Mouse (Mus musculus): Measurements from ENCODE around the gene Fam168a. TPM values are rescaled to one million over a fixed set of nuclear protein-coding genes. Genes with fewer than 3 reads are reported as not detected.
A peak's percentile ranks its signal among the peaks of the same experiment; 100 is the strongest.

The Fam168a gene
- polyA plus RNA-seq, 1 experiment: 158 TPM

DNA sequence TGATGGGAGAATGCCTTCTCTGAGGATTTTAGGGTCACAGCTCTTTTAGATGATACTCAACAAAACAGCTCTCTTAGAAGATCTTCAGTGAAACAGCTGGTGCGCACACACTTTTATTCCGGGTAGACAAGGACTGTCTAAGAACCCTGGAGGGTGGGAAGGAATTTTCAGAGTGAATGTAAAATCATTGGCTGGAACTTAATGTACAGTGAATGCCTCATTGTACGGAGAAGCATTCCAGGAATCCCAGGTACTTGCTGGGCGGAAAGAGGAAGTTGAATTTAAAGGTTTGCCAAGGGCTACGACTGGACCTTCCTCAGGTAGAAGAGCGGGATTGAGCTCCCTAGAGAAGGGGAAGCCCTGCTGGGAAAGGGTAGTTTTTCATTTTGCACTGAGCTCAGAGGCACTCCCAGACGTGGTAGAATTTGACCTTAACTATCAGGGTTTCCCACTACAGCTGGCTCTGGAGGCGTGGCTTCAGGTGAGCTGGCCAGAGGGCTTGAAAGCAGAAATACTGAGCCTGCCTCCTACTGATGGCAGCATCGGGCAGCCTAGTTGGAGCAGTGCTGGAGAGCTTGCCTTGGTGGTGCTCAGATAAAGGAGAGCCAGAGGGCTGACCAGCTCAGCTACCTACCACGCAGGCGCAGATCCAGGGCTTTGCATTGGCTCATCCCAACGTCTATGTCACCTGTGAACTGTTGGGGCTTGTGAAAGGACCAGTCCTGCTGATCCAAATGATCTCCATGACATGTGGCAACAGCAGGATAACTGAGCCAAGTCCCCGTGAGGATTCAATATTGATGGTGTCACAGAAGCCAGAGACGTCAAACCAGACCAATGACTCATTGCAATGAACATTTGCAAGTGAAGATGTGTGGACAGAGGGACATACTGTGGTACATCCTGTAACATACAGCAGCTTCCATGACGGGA is 27.2 kb upstream of the Fam168a start:
- no peak for DNase-seq (ENCODE audit: low read depth)
- TF ChIP-seq POLR2A (IDR thresholded peaks at IDR 0.05; ENCODE audit: borderline replicate concordance, extremely low read depth, insufficient read depth, insufficient read length, poor library complexity, severe bottlenecking) (no peak), CTCF (IDR thresholded peaks at IDR 0.05; ENCODE audit: borderline replicate concordance, extremely low read depth, insufficient read depth, insufficient read length) (no peak)

DNA sequence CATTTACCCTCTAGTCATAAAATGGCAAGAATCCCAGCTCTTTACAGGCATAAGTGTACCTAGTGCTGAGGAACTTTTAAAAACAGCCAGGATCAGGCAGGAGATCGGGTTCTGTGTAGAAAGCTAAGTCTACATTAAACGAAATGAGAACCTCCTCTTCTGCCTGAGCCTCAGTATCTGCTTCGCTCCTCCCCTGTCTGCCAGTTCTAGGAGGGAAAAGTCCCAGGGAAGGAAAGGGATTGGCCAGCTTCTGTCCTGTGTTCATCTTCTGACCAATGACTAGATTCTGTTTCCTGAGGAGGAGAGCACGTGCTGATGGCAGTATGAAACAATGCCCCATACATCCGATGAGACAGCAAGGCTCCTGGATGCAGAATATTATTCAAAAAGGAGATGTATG is 25.3 kb upstream of the Fam168a start:
- no peak for TF ChIP-seq CTCF (IDR thresholded peaks at IDR 0.05; ENCODE audit: borderline replicate concordance, extremely low read depth, insufficient read depth, insufficient read length)
- no peak for TF ChIP-seq POLR2A (IDR thresholded peaks at IDR 0.05; ENCODE audit: borderline replicate concordance, extremely low read depth, insufficient read depth, insufficient read length, poor library complexity, severe bottlenecking)
- peak; percentile 30 for DNase-seq (ENCODE audit: low read depth)

DNA sequence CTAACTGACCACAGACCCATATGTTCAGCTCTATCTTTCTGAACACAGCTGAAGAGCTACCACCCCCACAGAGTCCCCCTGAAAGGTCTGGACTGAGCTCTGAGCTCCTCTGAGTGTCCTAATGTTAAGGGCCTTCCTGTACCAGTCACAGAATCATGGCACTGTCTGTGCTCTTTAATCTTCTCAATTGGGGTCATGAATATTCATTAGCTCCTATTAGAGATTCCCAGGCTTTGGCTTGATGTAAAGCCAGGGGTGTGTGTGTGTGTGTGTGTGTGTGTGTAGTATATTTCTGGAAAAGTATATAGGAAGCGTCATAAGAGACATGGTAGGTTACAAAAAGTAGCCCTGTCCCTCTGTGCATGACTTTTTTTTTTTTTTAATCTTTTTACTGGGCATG is 23.2 kb upstream of the Fam168a start:
- peak; percentile 57 for DNase-seq (ENCODE audit: low read depth)
- TF ChIP-seq POLR2A (IDR thresholded peaks at IDR 0.05; ENCODE audit: borderline replicate concordance, extremely low read depth, insufficient read depth, insufficient read length, poor library complexity, severe bottlenecking) (no peak), CTCF (IDR thresholded peaks at IDR 0.05; ENCODE audit: borderline replicate concordance, extremely low read depth, insufficient read depth, insufficient read length) (no peak)

DNA sequence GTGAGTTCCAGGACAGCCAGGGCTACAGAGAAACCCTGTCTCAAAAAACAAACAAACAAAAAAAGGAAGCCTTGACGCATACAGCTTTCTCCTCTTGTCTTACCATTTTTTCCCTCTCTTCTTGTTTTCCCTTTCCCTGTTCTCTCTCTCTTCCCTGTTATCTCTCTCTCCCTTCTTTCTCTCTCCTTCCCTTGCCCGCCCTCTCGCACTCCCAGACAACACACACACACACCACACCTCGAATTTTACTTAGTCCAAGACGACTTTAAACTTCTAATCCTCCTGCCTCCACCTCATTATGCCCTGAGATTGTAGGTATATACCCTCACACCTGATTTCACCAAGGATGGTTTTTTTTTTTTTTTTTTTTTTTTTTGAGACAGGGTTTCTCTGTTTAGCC is 22.4 kb upstream of the Fam168a start:
- TF ChIP-seq POLR2A (IDR thresholded peaks at IDR 0.05; ENCODE audit: borderline replicate concordance, extremely low read depth, insufficient read depth, insufficient read length, poor library complexity, severe bottlenecking) (no peak), CTCF (IDR thresholded peaks at IDR 0.05; ENCODE audit: borderline replicate concordance, extremely low read depth, insufficient read depth, insufficient read length) (no peak)
- no peak for DNase-seq (ENCODE audit: low read depth)

DNA sequence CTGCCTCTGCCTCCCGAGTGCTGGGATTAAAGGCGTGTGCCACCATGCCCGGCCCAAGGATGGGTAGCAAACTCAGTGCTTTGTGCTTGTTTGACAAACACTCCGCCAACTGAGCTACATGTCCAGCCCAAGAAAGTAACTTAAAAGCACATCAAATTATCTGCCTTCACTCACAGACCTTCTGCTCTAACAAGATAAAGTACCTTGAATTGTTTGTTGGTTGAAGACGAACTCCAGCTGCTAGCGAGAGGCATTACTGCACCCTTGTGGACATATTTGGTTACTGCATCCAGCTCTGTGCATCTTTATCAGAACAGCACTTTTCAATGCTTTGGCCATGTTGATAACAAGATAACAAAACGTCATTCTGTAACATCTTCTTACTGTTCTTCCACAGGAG is 21.9 kb upstream of the Fam168a start:
- no peak for TF ChIP-seq POLR2A (IDR thresholded peaks at IDR 0.05; ENCODE audit: borderline replicate concordance, extremely low read depth, insufficient read depth, insufficient read length, poor library complexity, severe bottlenecking)
- peak; percentile 80; the same call in 1 of the 2 replicates for TF ChIP-seq CTCF (IDR thresholded peaks at IDR 0.05; ENCODE audit: borderline replicate concordance, extremely low read depth, insufficient read depth, insufficient read length)
- DNase-seq (ENCODE audit: low read depth): peak; percentile 74

DNA sequence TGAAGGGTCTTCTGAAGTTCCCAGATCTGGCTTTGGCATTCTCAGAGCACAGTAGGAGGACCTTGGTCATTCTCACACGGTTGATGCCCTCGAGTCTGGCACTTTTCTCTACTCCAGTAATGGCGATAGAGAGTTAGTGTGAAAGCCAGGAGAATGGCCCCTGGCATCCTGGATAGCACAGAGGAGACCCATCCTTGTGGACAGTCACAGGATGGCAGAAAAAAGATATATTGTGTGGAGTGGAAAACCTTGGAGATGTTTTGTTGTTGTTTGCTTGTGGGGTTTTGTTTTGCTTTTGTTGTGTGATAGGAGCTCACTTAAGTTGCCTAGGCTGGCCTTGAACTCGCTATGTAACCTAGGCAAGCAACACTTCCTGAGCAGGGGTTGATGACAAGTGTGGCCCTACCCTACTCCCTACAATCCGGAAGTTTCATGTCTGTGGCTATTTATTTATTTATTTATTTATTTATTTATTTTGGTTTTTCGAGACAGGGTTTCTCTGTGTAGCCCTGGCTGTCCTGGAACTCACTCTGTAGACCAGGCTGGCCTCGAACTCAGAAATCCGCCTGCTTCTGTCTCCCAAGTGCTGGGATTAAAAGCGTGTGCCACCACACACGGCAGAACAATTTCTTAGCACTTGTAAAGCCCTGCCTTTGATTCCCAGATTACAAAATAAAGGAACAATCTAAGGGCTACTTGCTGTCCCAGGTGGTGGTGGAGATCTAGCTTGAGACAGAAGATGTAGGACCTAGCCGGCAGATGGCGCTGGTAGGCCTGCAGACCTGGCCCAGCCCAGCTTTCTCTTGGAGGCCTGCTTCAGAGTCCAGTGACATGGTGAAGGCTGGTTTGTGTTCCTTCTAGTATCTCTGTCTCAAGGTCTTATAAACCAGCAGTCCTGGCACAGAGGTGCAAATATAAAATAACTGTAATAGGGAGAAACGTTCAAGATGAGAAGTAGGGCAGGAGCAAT is 21.1 kb upstream of the Fam168a start:
- DNase-seq (ENCODE audit: low read depth): peak; percentile 91
- TF ChIP-seq POLR2A (IDR thresholded peaks at IDR 0.05; ENCODE audit: borderline replicate concordance, extremely low read depth, insufficient read depth, insufficient read length, poor library complexity, severe bottlenecking) (no peak), CTCF (IDR thresholded peaks at IDR 0.05; ENCODE audit: borderline replicate concordance, extremely low read depth, insufficient read depth, insufficient read length) (peak; percentile 95)

DNA sequence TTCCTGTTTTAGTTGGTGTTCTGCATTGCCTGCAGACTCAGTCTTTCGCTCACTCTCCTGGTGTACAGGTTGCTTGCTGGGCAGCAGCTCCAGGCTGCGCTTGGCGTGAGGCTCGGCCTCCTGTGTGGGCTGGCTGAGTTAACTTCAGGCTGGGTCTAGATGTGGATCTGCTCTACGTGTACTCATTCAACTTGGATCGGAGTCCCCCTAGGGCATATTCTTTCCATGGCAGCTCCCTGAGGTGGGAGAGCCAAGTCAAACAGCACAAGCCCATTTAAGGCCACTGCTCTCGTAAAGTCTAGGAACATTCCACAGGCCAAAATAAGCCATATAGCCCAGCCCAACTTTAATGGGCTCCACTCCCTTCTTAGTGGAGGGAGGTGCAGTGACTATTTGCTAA is 18.0 kb upstream of the Fam168a start:
- no peak for DNase-seq (ENCODE audit: low read depth)
- TF ChIP-seq POLR2A (IDR thresholded peaks at IDR 0.05; ENCODE audit: borderline replicate concordance, extremely low read depth, insufficient read depth, insufficient read length, poor library complexity, severe bottlenecking) (no peak), CTCF (IDR thresholded peaks at IDR 0.05; ENCODE audit: borderline replicate concordance, extremely low read depth, insufficient read depth, insufficient read length) (no peak)

DNA sequence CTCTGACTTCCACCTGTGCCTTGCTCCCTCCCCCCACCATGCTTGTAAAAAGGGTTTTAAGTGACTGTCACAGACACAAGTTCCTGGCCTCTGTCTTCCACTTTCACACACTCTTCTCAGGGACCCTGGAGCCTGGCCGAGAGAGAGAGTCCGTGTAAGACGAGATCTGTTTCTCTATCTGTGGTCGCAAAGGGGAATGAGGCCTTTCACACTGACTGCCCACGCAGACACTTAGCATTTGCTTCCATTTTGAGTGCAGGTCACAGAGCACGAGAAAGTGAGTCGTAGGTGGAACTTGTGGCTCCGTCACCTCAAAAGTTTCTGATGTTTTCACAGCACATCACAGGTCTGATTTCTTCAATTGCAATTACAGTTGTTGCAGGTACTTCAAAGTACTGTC is 13.2 kb upstream of the Fam168a start:
- TF ChIP-seq CTCF (IDR thresholded peaks at IDR 0.05; ENCODE audit: borderline replicate concordance, extremely low read depth, insufficient read depth, insufficient read length) (no peak), POLR2A (IDR thresholded peaks at IDR 0.05; ENCODE audit: borderline replicate concordance, extremely low read depth, insufficient read depth, insufficient read length, poor library complexity, severe bottlenecking) (no peak)
- DNase-seq (ENCODE audit: low read depth): no peak

DNA sequence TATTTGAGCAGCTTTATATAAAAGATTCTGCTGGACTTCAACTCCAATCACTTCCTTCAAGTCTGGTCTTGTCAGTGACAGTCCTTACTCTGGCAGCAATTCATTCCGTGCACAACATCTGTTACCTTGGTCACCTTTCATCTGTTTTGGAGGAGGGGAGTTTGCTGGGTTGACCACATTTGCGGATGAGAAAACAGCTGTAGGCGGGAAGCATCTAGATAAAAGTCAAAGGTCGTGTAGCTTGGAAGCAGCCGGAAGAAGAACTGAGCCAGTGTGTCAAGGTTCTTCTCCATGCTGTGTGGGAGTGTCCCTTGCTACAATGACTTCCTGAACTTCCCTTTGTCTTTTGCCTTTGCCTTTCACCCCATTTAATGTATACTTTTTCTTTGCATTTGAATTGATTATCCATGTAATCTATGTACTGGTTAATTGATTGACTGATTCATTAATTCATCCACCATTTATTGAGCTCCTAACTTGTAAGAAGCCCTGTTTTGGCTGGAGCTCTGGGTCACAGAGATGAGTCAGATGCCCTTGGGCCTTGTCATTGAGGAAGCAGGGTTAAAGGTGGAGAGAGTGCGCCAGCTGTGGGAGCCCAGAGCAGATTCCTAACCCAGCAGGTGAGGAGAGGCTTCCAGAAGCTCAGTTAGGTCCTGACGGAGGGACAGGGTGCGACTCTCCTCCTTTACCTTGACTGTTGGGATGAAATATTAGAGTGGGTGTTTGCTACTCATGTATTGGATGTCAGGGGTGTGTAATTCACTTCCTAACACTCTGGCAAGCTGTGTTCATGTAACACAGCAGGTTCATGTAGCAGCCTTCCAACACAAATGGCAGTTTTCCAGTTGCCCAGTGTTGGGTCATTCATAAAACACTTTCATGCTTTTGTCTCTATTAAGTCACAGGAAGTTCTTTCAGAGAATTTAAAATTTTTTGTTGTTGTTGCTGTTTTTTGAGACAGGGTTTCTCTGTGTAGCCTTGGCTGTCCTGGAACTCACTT is 6.4 kb upstream of the Fam168a start:
- no peak for TF ChIP-seq POLR2A (IDR thresholded peaks at IDR 0.05; ENCODE audit: borderline replicate concordance, extremely low read depth, insufficient read depth, insufficient read length, poor library complexity, severe bottlenecking)
- no peak for TF ChIP-seq CTCF (IDR thresholded peaks at IDR 0.05; ENCODE audit: borderline replicate concordance, extremely low read depth, insufficient read depth, insufficient read length)
- DNase-seq (ENCODE audit: low read depth): no peak

DNA sequence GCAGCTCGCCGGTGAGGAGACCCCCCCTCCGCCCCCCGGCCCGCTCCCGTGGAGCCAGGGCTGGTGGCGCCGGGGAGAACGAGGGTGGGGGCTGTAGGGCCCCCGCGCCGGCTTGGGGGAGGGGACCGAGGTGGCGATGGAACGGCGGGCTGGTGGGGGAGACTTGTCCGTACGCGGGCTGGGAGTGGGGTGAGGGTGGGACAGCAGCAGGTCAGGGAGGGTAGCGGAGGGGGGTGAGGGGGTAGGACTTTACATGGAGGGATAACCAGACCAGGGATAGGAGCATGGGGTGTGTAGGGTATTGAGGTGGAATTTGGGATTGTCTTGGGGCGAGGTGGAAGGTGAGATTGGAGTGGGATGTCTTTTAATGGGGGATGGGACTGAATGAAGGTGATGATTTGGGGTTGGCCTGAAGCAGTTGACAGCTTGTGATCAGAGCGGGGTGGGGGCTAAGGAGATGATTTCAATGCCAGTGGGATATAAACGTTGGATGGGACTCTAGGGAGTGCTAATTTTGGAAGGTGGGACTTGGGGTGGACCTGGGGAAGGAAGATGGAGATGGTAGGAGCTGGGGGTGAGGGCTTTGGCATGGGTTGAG is 547 bp downstream of the Fam168a start:
- no peak for DNase-seq (ENCODE audit: low read depth)
- TF ChIP-seq POLR2A (IDR thresholded peaks at IDR 0.05; ENCODE audit: borderline replicate concordance, extremely low read depth, insufficient read depth, insufficient read length, poor library complexity, severe bottlenecking) (no peak), CTCF (IDR thresholded peaks at IDR 0.05; ENCODE audit: borderline replicate concordance, extremely low read depth, insufficient read depth, insufficient read length) (no peak)

All from brain, embryonic 14.5 days (tissue).